Mouse (Mus musculus) mammary gland, adult 2 months (tissue): ENCODE measurements around the gene Trim33. TPM values are rescaled to one million over a fixed set of nuclear protein-coding genes. Genes with fewer than 3 reads are reported as not detected.

Source experiments
- polyA plus RNA-seq: library from polyadenylated mRNA; depleted of rRNA; stranded (reverse); fragments of >200 nt; gene quantifications from 2 replicates; pipeline ENCODE4 v1.2.3, GENCODE M21; 2012; ENCODE audit warnings: low replicate concordance; rRNA removed

Gene Trim33
- 8.7 and 16.7 TPM in 2 replicates for polyA plus RNA-seq

DNA sequence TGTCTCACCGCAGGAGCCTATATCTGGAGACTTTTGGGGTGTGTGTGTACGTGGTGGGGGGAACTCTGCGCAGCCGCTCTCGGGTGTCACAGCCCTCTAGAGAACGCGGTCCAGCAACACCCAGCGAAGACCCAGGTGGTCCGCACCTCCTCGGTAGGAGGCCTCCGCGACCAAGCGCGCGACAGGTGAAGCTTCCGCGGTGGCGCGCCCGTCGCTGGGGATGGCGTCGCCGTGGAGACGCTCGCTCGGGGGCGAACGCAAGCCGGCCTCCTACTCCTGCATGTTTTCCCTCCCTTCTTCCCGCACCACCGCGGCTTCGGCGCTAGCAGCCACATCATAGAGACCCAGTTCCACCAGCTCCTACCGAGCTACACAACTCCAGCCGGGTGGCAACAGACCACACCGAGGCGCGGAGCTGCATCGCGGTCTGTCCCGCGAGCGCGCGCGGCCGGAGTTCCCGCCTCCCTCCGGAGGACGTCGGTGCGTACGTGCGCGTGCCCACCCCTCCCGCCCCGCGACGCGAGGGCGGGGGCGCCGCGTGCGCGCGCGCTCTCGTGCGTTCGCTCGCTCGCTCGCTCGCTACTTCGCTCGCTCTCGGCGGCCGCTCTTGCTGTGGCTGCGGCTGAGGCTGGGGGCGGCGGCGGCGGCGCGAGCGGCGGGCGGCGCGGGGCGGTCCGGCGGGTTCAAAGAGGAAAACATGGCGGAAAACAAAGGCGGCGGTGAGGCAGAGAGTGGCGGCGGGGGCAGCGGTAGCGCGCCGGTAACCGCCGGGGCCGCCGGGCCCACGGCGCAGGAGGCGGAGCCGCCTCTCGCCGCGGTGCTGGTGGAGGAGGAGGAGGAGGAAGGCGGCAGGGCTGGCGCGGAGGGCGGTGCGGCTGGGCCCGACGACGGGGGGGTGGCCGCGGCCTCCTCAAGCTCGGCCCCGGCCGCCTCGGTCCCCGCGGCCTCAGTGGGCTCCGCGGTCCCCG lies at the start of gene Trim33:
Gene Trim33, plus strand, starts transcription at position 112 of the 968 bp plus-strand sequence.

Other genes with a start within 250 kb of the Trim33 start
- gene Nras, start 221.0 kb upstream of the Trim33 start, polyA plus RNA-seq, result 12.0 and 29.8 TPM in 2 replicates
- gene Ampd1, start 205.3 kb upstream of the Trim33 start, polyA plus RNA-seq, result 1.1 and 210 TPM in 2 replicates
- 1.1 and 3.1 TPM in 2 replicates for gene Dennd2c, start 176.7 kb upstream of the Trim33 start, polyA plus RNA-seq
- gene Bcas2, start 107.6 kb upstream of the Trim33 start, polyA plus RNA-seq, result 17.3 and 21.6 TPM in 2 replicates